Mouse (Mus musculus) midbrain, embryonic 11.5 days (tissue): ENCODE measurements around the gene Ccl3. TPM values are rescaled to one million over a fixed set of nuclear protein-coding genes. Genes with fewer than 3 reads are reported as not detected.

Experiments used
- ATAC-seq: fragments of 200-750 bp; cut with Nextera tagmentation; 2 replicates; pipeline ENCODE4 v1.8.0; 2017; ENCODE audit warnings: moderate TSS enrichment, moderate library complexity; ENCODE audit not compliant: low FRiP score
- DNase-seq: peaks from one replicate; pipeline ENCODE4 v3.0.0; 2015; ENCODE audit warnings: low spot score; ENCODE audit errors: missing footprints
- H3K27ac ChIP-seq: fragments of 300-500 bp; sonication (generic); 2 replicates; pipeline ENCODE4 v1.5.1; 2014; ENCODE audit warnings: low read depth, low read length
- H3K27me3 ChIP-seq: fragments of 300-500 bp; sonication (generic); 2 replicates; pipeline ENCODE4 v1.6.1; 2014; ENCODE audit warnings: mild to moderate bottlenecking, low read length, moderate library complexity, mixed read lengths; ENCODE audit not compliant: control insufficient read depth, insufficient read depth
- H3K36me3 ChIP-seq: fragments of 300-500 bp; sonication (generic); 2 replicates; pipeline ENCODE4 v1.6.1; 2014; ENCODE audit warnings: mild to moderate bottlenecking, low read length, moderate library complexity, mixed read lengths; ENCODE audit not compliant: control insufficient read depth, insufficient read depth
- H3K4me1 ChIP-seq: fragments of 300-500 bp; sonication (generic); 2 replicates; pipeline ENCODE4 v1.6.1; 2014; ENCODE audit warnings: low read length; ENCODE audit not compliant: control insufficient read depth, insufficient read depth
- H3K4me2 ChIP-seq: fragments of 300-500 bp; sonication (generic); 2 replicates; pipeline ENCODE4 v1.6.1; 2014; ENCODE audit warnings: mild to moderate bottlenecking, moderate library complexity
- H3K4me3 ChIP-seq: fragments of 300-500 bp; sonication (generic); 2 replicates; pipeline ENCODE4 v1.5.1; 2014; ENCODE audit warnings: low read depth, low read length
- H3K9ac ChIP-seq: fragments of 300-500 bp; sonication (generic); 2 replicates; pipeline ENCODE4 v1.6.1; 2014; ENCODE audit warnings: low read length
- H3K9me3 ChIP-seq: fragments of 300-500 bp; sonication (generic); 2 replicates; pipeline ENCODE4 v1.6.1; 2016; ENCODE audit warnings: low read length; ENCODE audit not compliant: control insufficient read depth
- whole genome bisulfite sequencing: fragments of 180-500 bp; shearing (Covaris S2); extraction: QIAGEN DNeasy Blood & Tissue Kit; methylation state at CpG from one replicate; pipeline ENCODE4 v1.1.7; 2014; 5-methylcytosine and 5-hydroxymethylcytosine counted together
- polyA plus RNA-seq: library from polyadenylated mRNA; unstranded; fragments of >200 nt; fragmentation: Nextera tagmentation; extraction: Ambion mirVana; gene quantifications from 2 replicates; pipeline ENCODE4 v1.2.1, GENCODE M21; 2014

Gene Ccl3
- polyA plus RNA-seq = 0.79 and 1.2 TPM in 2 replicates

DNA sequence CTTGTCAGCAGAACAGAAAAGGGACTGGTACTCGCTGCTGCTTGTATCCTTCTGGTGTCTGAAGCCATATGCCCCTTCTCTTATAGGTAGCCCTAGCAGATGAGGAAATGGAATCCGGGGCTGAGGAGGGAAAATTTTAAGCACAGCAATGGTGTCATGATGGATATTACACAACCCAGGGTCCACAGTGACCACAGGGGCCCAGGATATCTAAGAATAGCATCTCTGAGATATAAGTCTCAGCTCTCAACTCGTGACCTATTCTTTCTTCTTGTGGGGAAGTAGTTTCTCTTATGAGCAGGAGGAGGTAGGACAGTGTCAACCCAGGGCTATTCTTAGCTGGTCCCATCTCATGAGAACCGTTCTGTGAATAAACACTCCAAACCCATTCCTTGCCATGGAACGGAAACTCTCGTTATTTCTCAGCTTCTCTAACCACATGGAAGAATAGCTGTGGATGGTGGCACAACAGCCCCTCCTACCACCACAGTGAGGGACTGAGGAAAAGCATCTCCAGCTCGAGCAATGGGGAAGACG is at the start of gene Ccl3:
Gene Ccl3, minus strand, starts transcription at position 51 of the 537 bp plus-strand sequence.
- no peak within 1 kb of the TSS for H3K4me2 ChIP-seq
- WGBS = 82% methylated on average over 8 of the region's 8 CpGs
- H3K27ac ChIP-seq = no peak within 1 kb of the TSS
- no peaks in the 10 kb centered on the region for H3K4me1 ChIP-seq
- ATAC-seq = no peak
- DNase-seq = no peak
- H3K9me3 ChIP-seq = no peaks in the 10 kb centered on the region
- no peaks in the 10 kb centered on the region for H3K36me3 ChIP-seq
- H3K4me3 ChIP-seq = no peak within 1 kb of the TSS
- H3K27me3 ChIP-seq = no peaks in the 10 kb centered on the region
- no peak within 1 kb of the TSS for H3K9ac ChIP-seq

DNA sequence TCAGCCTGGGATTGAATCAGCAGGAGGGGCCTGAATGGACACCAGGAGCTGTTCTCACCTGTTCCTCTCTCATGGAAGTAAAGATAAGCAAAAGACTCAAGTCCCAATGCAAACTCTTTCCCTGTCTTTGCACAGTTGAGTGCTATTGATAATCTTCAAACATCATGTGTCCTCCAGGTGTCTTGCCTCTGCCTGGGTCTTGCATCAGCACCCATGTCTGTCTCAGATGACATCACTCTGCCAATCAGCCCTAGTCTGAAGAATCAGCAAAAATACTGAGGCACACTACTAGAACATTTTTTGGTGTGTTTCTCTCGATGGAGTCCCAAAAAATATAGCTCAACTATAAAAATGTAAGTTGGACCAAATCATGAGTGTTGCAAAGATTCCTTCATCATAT is 42.9 kb upstream of the Ccl3 start:
- 72% methylated on average over 1 of the region's 1 CpGs for WGBS
- DNase-seq (no peak), ATAC-seq (no peak)
- H3K36me3 ChIP-seq = no peaks in the 10 kb centered on the region
- H3K9ac ChIP-seq = no peak overlapping the region
- no peak overlapping the region for H3K27ac ChIP-seq
- H3K4me1 ChIP-seq = no peaks in the 10 kb centered on the region
- H3K4me2 ChIP-seq = no peak overlapping the region
- H3K9me3 ChIP-seq = no peaks in the 10 kb centered on the region
- H3K27me3 ChIP-seq = no peaks in the 10 kb centered on the region
- H3K4me3 ChIP-seq = no peak overlapping the region

DNA sequence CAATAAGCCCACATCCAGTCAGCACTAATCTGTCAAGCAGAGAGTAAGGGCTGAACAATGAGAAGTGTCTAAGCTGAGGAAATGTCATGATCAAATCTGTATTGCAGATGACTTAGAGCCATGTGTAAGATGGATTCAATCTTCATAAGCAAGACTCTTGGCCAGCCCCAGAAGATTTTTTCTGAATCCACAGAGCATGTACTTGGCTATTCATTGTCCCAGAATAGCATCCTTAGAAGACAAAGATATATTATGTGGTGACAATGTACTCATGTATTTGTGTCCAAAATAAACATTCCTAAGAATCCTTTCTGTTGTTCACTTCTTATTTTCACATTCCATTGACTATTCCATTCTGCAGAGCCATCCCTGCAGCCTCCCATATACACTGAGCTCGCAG is 40.8 kb upstream of the Ccl3 start:
- WGBS = 80% methylated on average over 1 of the region's 1 CpGs
- no peak overlapping the region for H3K27ac ChIP-seq
- no peaks in the 10 kb centered on the region for H3K36me3 ChIP-seq
- H3K9ac ChIP-seq = no peak overlapping the region
- H3K4me2 ChIP-seq = no peak overlapping the region
- H3K4me1 ChIP-seq = no peaks in the 10 kb centered on the region
- no peaks in the 10 kb centered on the region for H3K9me3 ChIP-seq
- no peaks in the 10 kb centered on the region for H3K27me3 ChIP-seq
- DNase-seq = no peak
- no peak for ATAC-seq
- H3K4me3 ChIP-seq = no peak overlapping the region

DNA sequence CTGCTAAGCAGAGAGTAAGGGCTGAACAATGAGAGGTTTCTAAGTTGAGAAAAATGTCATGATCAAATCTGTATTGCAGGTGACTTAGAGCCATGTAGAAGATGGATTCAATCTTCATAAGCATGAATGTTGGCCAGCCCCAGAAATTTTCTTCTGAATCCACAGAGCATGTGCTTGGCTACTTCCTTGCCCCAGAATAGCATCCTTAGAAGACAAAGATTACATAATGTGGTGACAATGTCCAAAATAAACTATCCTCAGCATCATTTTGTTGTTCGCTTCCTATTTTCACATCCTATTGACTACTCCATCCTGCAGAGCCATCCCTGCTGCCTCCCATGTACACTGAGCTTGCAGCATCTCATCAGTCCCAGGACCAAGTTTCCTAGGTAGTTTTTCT is 26.5 kb upstream of the Ccl3 start:
- DNase-seq = no peak
- no peak for ATAC-seq
- Histone ChIP-seq H3K4me2 (no peak overlapping the region), H3K27ac (no peak overlapping the region), H3K4me3 (no peak overlapping the region), H3K36me3 (no peaks in the 10 kb centered on the region), H3K4me1 (no peaks in the 10 kb centered on the region), H3K27me3 (no peaks in the 10 kb centered on the region), H3K9me3 (no peaks in the 10 kb centered on the region), H3K9ac (no peak overlapping the region)
- 100% methylated on average over 1 of the region's 1 CpGs for WGBS

DNA sequence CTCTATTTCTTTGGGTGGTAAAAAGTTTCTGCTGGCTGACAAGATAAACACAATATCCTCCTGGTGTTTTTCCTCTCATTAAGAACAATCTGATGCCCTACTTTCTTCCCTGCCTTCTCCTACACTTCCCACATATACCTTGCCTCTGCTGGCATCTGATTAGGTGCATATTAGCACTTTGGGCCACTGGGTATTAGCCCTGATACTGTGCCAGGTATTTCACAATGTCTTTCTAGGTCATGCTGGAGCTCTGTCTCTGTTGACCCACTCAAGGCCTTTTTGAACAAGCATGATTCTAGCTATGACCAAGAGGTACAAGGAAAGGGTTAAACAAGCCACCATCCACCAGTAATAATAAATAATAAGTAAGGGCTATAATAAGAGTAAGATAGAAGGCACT is 22.6 kb upstream of the Ccl3 start:
- ATAC-seq (no peak), DNase-seq (no peak)
- Histone ChIP-seq H3K4me3 (no peak overlapping the region), H3K27me3 (no peaks in the 10 kb centered on the region), H3K27ac (no peak overlapping the region), H3K4me2 (no peak overlapping the region), H3K9ac (no peak overlapping the region), H3K9me3 (no peaks in the 10 kb centered on the region), H3K36me3 (no peaks in the 10 kb centered on the region), H3K4me1 (no peaks in the 10 kb centered on the region)

DNA sequence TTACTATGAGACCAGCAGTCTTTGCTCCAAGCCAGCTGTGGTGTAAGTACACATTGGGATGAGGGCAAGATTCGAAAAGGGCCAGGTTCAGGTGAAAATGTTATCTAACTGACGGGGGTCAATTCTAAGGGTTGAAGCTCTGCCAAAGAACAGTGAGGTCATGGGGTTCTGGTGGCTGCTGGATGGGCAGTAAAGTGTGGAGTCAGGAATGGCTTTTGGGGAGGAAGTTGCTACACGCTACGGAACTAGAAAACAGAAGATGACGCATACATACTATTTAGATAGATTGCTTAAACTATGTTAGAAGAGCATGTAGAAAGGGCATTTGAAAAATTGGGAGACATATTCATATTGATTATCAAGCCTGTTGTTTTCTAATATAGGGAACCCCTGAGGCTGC is 14.4 kb upstream of the Ccl3 start:
- 93% methylated on average over 5 of the region's 5 CpGs for WGBS
- DNase-seq (no peak), ATAC-seq (no peak)
- Histone ChIP-seq H3K9ac (no peak overlapping the region), H3K27me3 (no peaks in the 10 kb centered on the region), H3K4me2 (no peak overlapping the region), H3K4me1 (no peaks in the 10 kb centered on the region), H3K9me3 (no peaks in the 10 kb centered on the region), H3K36me3 (no peaks in the 10 kb centered on the region), H3K27ac (no peak overlapping the region), H3K4me3 (no peak overlapping the region)

DNA sequence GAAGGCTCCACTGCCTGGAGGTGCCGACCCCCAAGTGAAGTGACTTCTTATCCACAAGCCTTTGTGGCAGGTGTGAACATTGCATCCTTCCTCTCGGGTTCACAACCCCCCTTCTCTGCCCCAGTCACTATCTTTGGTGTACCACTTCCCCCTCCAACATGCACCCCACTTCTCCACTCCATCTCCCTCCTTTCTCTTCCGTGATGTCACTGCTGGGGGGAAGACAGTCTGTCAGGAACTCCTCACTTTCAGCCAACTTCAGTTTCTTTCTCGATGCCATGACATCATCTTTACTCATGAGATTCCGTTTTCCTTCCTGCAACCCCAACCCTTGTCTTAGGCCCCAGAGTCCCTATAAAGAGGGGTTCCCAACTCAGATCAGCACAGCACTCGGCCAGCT is 13.0 kb upstream of the Ccl3 start, which contains the start of gene Ccl4:
Gene Ccl4, plus strand, starts transcription at position 381 of the 400 bp plus-strand sequence.
- Histone ChIP-seq H3K27me3 (no peaks in the 10 kb centered on the region), H3K9me3 (no peaks in the 10 kb centered on the region), H3K4me1 (no peaks in the 10 kb centered on the region), H3K9ac (no peak within 1 kb of the TSS), H3K36me3 (no peaks in the 10 kb centered on the region), H3K4me2 (no peak within 1 kb of the TSS), H3K4me3 (no peak within 1 kb of the TSS), H3K27ac (no peak within 1 kb of the TSS)
- no peak for ATAC-seq
- 81% methylated on average over 6 of the region's 6 CpGs for WGBS
- DNase-seq = no peak

DNA sequence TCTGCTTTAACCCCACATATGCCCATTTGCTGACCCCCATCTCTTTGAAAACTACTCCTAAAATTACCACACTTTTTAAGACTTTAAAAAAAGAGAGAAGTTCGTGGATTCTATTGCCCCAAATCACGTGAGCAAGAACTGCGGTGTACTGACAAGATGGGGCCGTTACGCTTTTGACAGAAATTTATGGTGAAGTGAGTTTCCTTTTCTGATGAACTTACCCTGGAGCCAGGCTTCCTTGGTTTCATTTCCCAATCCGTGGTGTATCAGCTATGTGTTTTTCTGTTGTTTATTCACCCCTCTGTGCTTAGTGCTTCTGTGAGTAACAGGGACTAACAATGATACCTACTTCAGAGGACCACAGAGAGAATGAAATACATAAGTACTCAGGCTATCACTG is 9.6 kb upstream of the Ccl3 start:
- no peak overlapping the region for H3K9ac ChIP-seq
- no peaks in the 10 kb centered on the region for H3K4me1 ChIP-seq
- DNase-seq (no peak), ATAC-seq (no peak)
- no peaks in the 10 kb centered on the region for H3K9me3 ChIP-seq
- no peaks in the 10 kb centered on the region for H3K27me3 ChIP-seq
- no peaks in the 10 kb centered on the region for H3K36me3 ChIP-seq
- H3K4me2 ChIP-seq = no peak overlapping the region
- WGBS = 83% methylated on average over 6 of the region's 6 CpGs
- no peak overlapping the region for H3K4me3 ChIP-seq
- H3K27ac ChIP-seq = no peak overlapping the region

DNA sequence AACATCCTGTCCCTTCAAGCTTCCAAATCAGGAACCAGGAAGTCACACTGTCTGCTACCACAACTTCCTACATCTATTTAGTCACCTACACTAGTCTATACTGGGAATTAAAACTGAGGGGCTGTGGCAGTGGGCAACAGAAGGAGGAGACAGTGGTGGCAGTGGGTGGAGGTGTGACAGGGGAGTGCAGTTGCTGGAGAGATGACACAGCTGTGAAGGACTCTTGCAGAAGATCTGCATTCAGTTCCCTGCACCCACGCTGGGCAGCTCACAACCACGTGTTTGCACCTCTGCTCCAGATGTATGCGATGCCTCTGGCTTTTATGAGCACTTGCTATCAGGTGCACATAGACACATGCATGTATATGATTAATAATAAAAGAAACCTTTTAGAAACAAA is 8.4 kb upstream of the Ccl3 start:
- no peak for DNase-seq
- 86% methylated on average over 3 of the region's 3 CpGs for WGBS

DNA sequence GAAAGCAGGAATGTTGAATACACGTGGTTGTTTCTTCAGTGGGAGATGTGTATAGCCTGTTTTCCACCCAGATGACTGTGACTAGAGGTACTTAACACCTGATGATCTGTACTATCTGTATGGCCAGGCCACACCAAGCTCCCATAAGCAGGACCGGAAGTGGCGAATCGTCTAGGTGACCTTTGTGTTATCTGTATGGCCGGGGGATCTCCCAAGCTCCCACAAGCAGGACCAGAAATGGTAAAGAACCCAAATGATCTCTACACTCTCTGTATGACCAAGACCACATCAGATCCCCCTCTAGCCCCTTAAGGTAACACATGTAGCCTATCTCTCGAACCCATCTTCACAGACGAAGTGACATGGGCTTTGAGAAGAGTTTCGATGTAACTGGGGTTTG is 5.5 kb upstream of the Ccl3 start:
- Histone ChIP-seq H3K4me2 (no peak overlapping the region), H3K9me3 (no peaks in the 10 kb centered on the region), H3K9ac (no peak overlapping the region), H3K27me3 (no peaks in the 10 kb centered on the region), H3K27ac (no peak overlapping the region), H3K36me3 (no peaks in the 10 kb centered on the region), H3K4me3 (no peak overlapping the region), H3K4me1 (no peaks in the 10 kb centered on the region)
- 84% methylated on average over 8 of the region's 8 CpGs for WGBS
- DNase-seq (no peak), ATAC-seq (no peak)

More for the DNA sequence above, 8.4 kb upstream of the Ccl3 start:
- Histone ChIP-seq H3K9me3 (no peaks in the 10 kb centered on the region), H3K4me3 (no peak overlapping the region), H3K27me3 (no peaks in the 10 kb centered on the region), H3K4me1 (no peaks in the 10 kb centered on the region), H3K4me2 (no peak overlapping the region), H3K9ac (no peak overlapping the region), H3K36me3 (no peaks in the 10 kb centered on the region), H3K27ac (no peak overlapping the region)
- no peak for ATAC-seq
